Mouse (Mus musculus) lung, postnatal 0 days (tissue): Measurements from ENCODE around the gene Nck1.

Source experiments
- CTCF ChIP-seq: IDR thresholded peaks from 2 replicates; pipeline ENCODE4 v1.5.1; 2016; ENCODE audit warnings: antibody characterized with exemption, mild to moderate bottlenecking
- EP300 ChIP-seq: IDR thresholded peaks from 2 replicates; pipeline ENCODE4 v1.6.1; 2016; ENCODE audit warnings: antibody characterized with exemption, mild to moderate bottlenecking, control low read depth

- no peak for TF ChIP-seq CTCF
- no peak for TF ChIP-seq EP300
These were observed 73.0 kb downstream of the Nck1 start for GRCm38 (mm10) chr9:100472931-100473330.
